Mouse (Mus musculus) monocyte, adult 5-6 weeks (primary cell): Measurements from ENCODE around the gene Nmt1. TPM values are rescaled to one million over a fixed set of nuclear protein-coding genes. Genes with fewer than 3 reads are reported as not detected.

Experiments
- ATAC-seq: fragments of 153-309, 156-312 bp; replicated peaks from 2 replicates; pipeline ENCODE4 v1.8.0; 2017; ENCODE audit warnings: mild to moderate bottlenecking; ENCODE audit not compliant: low TSS enrichment, insufficient number of reproducible peaks, severe bottlenecking, poor library complexity, low FRiP score
- total RNA-seq: library from RNA; stranded (forward); fragments of 200-1000, 200-491, 200-594 nt; gene quantifications from 3 replicates; pipeline ENCODE4 v1.2.3, GENCODE M21; 2017

The Nmt1 gene
- total RNA-seq, 1 experiment from 2014 or later, result 55.9 TPM

DNA sequence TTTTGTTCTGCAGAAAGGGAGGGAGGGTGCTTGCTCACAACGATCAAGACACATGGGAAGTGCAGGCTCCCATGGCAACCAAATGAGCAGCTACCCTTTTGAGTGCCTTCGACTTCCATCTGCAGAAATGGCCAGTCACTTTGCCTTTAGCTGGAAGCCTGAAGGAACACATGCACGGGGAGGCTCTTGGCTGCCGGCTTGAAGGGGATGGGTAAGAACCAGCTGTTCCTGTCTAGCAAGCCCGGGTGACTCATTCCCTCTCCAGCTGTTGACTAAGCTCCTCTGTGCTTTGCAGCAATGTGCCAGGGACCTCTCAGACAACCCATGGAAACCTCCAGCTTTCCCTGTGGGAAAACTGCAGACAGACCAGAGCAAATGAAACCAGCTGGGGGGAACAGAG, 24.8 kb upstream of the Nmt1 start:
- no peak for ATAC-seq

DNA sequence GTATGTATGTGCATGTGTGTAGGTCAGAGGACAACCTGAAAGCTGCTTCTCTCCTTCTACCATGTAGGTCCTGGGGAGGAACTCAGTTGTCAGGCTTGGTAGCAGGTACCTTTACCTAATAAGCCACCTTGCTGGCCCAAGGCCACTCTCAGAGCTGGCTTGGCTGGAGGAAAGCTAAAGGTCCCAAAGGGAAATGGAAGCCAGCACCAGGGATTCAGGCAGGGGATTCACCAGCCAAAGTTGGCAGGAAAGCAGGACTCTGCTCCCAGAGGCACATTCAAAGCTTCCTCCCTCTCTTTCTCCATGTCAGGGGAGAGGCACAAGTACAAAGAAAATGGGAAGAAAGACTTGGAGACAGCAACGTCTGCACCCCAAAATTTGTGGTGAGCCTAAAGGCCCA, 23.1 kb upstream of the Nmt1 start:
- no peak for ATAC-seq

DNA sequence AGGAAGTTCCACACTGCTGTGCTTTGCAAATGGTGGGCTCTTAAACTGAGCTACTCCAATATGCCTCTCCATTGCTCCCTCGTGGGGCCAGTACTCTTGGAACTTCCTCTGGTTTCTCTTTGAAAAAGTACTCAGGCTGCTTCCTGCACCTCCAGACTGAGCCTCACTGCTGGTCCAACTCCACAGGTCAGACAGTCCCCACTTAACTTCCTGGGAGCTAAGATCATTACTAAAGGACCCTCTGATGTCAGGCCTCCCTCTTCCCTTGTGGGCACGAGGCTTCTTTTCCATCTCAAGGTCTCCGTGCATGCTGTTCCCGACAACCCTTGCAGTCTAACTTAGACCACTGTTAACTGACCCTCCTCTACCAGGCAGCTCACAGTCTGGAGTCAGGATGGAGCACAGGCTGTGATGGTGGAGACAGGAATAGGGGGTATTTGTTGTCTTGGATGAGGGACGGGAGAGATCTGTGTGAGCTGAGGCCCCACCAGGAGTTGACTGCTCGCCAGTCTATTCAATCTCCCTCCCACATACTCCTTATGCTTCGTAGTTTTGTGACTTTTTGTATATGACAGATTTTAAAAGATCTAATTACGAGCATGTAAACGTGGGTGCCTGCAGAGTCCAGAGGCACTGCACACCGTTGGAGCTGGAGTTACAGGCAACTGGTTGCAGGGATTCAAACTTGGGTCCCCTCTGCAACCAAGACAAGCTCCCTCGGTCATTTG, 22.6 kb upstream of the Nmt1 start:
- no peak for ATAC-seq

DNA sequence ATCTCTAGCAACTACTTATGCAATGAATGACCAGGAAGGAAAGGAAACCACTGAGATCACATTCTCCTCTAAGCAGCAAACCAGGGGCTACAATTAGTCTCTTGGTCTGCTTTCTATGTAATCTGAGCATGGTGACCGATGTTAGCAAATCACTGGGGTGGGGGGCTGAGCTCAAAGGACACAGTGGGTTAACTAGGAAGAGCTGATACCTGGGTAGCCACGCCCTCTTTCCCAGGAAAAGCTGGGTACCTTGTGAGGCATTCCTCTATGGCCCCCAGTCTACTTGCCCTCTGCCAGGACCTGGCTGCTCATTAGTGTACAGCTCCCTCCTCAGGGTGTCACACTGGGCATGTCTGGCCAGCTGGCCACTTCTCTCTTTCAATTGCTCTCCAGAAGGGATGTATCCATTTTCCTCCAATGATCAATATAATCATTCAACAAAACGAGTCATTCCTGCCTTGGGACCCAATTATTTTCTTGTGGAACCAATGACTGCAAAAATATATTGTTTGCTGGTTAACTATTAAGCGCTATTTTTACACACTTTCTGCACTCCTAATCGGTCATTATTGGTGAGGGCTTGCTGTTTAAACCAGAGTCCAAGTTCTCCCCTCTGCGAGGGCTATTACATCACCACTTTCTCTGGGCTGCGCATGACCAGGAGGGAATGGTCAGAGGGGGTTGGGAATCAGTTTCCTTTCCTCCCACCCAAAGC, 21.5 kb upstream of the Nmt1 start:
- no peak for ATAC-seq

DNA sequence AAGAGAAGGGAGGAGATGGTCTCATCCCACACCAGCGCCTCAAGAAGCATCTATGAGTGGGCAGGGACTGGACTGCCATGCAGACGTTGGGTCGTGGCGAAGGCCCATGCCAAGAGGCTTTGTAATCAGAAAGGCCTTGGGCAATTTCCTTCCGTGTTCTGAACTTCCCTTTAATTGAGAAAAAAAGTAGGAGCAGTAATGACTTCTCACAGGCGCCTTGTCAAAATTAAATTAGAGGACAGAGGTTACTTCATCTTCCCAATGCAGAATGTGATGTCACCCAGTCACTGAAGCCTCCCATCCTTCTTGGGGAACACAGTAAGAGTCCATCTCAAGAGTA, 21.0 kb upstream of the Nmt1 start:
- ATAC-seq, result peak; percentile 82

DNA sequence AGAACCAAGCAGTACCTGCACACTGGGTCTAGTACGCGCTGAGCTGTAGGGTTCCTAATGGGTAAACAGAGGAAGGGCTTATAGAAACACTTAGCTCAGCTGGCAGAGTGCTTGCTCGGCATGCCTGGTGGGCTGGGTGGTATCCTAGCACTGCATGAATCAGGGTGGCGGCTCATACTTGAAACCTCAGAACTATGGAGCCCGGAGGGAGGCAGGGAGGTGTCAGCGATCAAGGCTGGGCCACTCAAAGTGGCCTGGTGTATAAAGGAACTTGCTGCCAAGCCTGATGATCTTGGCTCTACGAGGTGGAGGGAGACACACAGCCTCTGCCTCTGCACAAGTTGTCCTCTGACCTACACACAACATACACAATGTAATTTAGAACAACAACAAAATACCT, 19.4 kb upstream of the Nmt1 start:
- no peak for ATAC-seq

DNA sequence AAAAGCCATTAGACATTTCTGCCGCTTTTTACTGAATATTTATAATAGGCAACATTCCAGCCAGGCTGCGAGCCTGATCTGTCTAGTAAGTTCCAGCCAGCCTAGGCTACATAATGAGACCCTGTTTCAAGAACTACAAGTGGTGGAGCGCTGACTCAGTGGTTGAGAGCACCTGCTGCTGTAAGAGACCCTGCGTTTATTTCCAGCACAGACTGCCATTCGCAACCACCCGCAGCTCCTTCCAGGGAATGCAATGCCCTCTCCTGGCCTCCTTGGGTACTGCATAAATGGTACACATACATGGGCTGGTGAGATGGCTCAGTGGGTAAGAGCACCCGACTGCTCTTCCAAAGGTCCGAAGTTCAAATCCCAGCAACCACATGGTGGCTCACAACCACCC, 18.8 kb upstream of the Nmt1 start:
- ATAC-seq, result no peak

DNA sequence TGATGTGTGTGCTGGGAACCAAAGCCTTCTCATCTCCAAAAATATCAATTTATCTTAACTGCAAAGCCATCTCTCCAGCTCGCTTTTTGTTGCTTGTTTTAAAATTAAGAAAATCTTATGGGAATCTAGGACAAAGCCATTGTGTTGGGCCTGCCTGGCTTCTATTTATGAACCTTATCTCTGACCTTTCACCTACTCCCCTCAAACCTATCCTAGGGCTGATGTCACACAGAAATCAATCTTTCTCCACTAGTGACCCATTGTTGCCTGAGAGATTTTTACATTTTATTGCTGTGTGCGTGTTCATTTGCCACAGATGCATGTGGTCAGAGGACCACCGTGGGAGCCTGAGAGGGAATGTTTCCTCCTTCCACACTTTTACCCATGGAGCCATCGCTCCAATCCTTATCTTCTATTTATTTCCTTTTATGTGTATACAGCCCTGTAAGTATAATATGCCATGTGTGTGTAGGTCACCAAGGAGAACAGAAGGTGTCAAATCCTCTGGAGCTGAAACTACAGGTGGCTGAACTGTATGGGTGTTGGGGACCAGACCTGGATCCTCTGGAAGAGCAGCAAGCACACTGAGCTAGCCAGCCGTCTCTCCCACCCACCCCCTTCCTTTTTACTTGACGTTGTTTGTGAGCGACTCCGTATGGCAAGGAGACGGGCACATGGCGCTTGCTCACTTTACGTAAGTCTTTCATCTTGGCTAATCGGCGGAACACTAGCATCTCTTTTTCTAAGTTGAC, 17.4 kb upstream of the Nmt1 start:
- ATAC-seq, result no peak

DNA sequence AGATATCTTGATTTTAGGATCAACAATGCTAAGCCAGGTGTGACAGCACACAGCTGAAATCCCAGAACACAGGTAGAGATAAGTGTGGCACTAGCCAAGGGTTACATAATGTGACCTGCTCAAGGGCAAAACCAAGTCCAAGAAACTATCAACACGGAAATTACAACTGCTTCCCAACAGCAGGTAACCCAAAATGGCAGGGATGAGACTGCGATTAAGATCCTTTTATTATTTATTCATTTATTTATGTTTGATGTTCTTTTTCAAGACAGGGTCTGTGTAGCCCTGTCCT, 16.8 kb upstream of the Nmt1 start:
- no peak for ATAC-seq

DNA sequence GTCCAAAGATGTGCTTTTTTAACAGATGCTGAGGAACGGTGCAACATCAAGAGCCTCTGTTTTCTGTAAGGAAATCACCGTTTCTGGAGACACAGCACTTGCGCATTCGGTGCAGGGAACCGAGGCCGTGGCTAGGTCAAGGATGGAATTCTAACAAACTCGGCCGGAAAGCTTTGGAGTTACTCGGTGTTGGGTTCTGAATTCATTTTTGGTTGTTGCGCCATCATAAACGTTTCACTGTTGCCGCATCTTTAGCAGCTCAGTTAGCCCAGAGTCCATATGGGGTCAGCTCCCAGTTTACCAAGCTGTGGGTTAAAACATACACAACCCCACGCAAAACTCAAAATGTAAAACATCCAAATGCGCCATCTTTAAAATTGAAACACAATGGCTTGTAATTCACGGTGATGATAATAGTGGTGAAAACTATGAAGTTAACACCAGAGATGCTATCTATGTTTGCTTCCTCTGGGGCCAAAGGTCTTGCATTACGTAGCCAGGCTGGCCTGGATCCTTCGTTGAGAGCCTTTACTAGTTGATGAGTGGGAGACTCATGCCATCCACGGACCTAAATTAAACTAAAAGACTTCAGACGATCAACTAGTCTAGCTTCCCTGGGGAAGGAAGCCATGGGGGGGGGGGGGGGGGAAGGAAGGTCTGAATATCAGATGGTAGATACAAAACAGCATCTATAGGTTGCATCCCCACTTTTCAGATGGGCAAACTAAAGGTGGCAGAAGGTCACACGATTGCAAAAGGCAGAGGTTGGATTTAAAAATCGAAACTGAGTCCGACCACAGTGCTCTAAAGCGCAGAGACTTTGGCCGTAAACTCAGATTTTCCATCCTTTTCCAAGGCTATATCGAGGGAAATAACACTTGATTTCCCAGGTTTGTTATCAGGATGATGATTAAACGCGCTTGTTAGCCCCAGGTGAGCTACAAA, 11.8 kb upstream of the Nmt1 start:
- no peak for ATAC-seq

DNA sequence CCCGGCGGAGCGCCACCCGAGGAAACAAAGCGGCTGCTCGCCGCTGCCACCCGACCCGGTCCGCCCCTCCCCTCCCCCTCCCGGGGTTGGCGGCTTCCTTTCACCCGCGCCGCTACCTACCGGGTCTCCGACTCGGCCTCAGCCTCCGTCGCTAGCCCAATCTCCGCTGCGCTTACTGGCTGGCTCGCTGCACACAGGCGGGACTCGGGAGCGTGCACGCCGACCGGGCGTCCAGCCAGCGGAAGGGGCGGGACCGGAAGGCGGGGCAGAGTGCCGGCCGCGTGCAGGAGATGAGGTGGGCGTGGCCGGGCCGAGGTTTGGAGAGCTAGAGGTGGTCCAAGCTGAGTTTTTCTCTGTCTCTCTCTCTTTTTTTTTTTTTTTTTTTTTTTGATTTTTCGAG, 11.1 kb upstream of the Nmt1 start:
- peak; percentile 99 for ATAC-seq

DNA sequence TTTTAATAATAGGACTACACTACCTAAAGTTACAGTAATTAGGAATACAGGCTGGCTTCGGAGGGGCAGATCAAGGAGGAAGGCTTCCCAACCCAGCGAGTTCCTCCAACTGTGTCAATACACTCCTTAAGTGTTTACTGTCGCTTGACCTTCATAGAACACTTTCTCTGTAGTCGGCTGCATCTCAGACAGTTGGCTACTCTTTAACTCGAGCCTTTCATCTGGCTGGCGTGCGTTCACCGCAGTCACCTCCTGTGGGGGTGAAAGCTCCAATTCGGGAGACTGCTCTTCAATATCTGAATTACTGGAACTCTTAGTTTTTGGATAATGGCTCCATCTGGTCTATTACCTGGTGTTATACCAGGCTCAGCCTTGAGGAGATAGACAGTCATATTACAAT, 10.3 kb upstream of the Nmt1 start:
- no peak for ATAC-seq

DNA sequence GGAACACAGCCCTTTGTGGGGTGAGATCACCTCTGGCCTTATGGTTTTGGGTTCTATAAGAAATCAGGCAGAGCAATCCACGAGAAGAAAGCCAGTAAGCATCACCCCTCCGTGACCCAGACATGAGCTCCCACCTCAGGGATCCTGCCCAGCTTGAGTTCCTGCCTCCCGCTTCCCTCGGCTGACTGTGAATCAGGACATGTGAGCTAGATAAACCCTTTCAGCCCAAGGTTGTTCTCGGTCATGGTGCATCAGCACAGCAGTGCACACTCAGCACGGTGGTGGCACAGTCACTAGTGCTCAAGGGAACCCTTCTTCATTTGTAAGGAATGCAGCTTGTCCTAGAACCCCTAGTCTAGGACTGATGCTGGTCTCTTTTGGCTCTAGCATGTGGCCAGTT, 9.1 kb upstream of the Nmt1 start:
- no peak for ATAC-seq

DNA sequence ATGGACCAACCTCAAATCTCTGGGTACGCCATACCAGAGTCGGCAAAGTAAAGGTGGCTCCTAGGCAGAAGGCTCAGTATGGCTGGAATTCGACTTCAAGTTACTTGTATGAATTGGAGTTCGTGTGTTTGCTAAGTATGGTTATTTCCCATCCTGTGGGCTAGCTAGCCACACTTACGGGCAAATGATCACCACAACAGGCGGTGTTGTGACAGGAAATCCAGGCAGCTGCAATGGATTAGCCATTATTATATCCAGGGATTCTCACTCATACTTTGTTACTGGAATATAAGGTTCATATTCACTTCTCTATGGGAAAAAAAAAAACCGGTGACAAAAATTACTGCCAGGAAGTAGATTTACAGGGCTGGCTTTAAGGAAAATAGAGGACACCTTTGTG, 8.7 kb upstream of the Nmt1 start:
- no peak for ATAC-seq

DNA sequence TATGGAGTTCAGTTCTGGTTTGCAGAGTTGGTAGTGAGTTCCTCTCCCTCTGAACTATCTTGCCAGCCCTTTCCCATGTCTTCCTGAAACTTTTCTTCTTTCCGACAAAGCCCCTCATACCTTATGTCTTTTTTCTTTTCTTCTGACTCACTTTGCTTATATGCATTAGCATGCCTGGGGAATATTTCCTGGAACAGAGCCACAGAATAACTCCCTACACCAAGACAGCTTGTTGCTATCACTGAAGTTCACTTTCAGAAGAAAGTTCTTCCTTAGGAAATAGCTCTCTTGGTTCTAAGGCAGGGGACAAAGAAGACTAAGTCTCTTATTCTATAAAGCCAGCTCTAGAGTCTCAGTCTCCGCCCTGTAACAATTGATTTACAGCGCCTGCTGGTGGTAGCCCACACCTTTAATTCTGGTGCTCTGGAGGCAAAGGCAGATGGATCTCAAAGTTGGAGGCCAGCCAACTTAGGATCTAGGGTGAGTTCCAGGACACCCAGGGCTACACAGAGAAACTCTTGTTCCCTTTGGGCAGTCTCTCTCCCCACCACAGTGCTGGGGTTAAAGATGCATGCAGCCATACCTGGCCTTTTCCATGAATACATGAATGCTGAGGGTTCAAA, 7.2 kb upstream of the Nmt1 start:
- ATAC-seq, result no peak

DNA sequence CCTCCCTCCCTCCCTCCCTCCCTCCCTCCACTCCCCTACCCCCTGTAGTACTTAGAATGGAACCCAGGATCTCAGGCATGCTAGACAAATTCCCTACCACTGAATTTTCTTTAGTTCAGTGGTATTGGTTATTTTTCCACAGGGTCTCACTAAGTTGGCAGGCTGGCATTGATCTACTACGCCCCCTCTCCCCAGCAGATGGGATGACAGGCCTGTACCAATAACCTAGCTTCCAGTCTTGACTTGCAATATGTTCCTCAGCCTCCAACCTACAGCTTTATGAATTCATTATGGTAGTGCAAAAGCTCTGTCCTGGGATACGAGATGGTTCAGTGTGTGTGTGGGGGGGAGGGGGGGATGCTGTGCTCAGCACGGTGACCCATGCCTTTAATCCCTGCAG, 4.0 kb upstream of the Nmt1 start:
- no peak for ATAC-seq

DNA sequence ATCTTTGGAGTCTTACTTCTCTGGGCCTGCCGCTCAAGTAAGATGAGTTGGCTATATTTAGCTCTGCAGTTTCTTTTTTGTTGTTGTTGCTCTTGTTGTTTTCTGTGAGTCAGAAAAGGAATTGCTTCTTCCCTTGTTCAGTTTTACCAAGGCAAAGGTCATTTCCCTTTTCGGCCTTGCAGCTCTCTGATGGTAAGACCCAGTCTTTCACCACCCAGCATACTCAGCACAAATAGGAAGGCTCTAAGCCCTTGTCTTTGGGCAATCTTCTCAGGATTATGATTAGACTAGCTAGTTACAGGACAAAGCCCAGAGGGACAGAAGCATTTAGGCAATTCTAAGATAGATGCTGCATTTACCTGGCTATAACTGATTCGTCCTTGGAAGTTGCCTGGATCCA, 1.1 kb upstream of the Nmt1 start:
- ATAC-seq, result peak; percentile 52

DNA sequence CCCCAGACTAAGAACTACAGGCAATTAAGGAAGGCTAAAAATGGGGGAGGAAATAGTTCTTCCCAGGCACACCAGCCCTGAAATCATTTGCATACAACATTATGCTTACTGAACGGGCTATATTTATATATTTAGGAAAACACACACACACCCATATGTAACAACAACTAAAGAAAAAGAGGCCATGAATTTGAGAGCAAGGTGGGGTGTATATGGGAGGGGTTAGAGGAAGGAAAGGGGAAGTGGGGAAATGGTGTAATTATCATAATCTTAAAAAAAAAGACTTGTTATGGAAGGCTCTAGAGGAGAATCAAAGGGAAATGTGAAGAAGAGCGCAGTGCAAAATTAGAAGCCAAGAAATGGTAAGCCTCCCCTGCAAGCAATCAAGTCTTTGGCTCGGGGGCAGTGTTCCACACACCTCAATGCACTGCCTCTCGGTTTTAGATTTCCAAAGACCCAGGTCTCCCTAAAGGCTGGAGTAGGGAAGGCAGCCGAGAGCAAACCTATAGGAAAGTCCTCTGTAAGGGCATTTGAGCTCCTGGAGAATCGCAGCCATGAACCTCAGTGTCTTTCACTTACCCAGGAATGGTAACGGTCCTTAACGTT, 317 bp upstream of the Nmt1 start:
- peak; percentile 37 for ATAC-seq
